Mouse (Mus musculus) stomach, postnatal 0 days (tissue): ENCODE measurements around the gene Fam92b.

Experiments
- CTCF ChIP-seq: IDR thresholded peaks from 2 replicates; pipeline ENCODE4 v1.5.1; 2016; ENCODE audit warnings: antibody characterized with exemption, low read depth, mild to moderate bottlenecking, moderate library complexity
- EP300 ChIP-seq: optimal IDR thresholded peaks from 2 replicates; pipeline ENCODE3; 2016; ENCODE audit warnings: antibody characterized with exemption

GRCm38 (mm10) chr8:120190810-120191413, 13.6 kb upstream of the Fam92b start:
- TF ChIP-seq CTCF (peak; percentile 35; the same call in 1 of the 2 replicates), EP300 (no peak)
